In the genomic region with DNA sequence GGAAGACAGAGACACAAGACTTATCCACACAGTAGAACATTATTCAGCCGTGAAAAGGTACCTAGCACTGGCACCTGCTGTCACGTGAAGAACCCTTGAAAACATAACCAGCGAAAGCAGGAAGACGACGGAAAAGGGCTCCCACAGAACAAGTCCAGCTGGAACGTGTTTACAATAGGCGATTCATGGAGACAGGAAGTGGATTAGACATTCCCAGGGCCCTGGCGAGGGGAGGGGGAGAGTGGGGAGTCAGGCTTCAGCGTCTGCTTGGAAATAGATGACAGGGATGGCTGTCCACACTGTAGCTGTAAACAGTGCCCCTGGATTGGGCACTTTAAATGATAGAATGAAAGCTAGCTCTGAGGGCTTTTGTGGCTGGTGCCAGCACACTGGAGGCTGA, we compare ENCODE assay signal across 7 mouse cellular contexts. TPM values are rescaled to one million over a fixed set of nuclear protein-coding genes. Genes with fewer than 3 reads are reported as not detected.
A peak's percentile ranks its signal among the peaks of the same experiment; 100 is the strongest.
DNase-seq lines count a peak whose midpoint lies in the region.

No protein-coding gene starts in this region.

- DNase-seq in embryo, embryonic 10.5 days (ENCODE audit: low spot score), result peak; percentile 79
- peak; percentile 54 for DNase-seq in forelimb bud, embryonic 11.5 days (ENCODE audit: low read depth, low spot score)
- DNase-seq in kidney, adult 9 months, result peak; percentile 55
- peak; percentile 93 for DNase-seq in lung, postnatal 10 days
- DNase-seq in yolk sac, embryonic 10.5 days (ENCODE audit: low spot score), result peak; percentile 81
- no peak for DNase-seq in spleen, postnatal 10 days (ENCODE audit: low spot score in 2 of 2)
- no peak for DNase-seq in layer of hippocampus, adult 8-10 months (ENCODE audit: low spot score in 2 of 2)

RNA-seq across cellular contexts. Expression of a gene that starts 8.6 kb away (rescaled TPM):
- 10 to 100 TPM; 59.2 to 63.9 (median 62.6) TPM for total RNA-seq in layer of hippocampus, adult 8-10 months (2022)

RNA-seq across cellular contexts. Expression of a gene that starts 13.1 kb away (rescaled TPM):
- not detected for total RNA-seq in layer of hippocampus, adult 8-10 months (2022)

RNA-seq across cellular contexts. Expression of a gene that starts 26.0 kb away (rescaled TPM):
- 10 to 100 TPM; 14.5 to 18.7 (median 16.2) TPM for total RNA-seq in layer of hippocampus, adult 8-10 months (2022)

RNA-seq across cellular contexts. Expression of a gene that starts 31.1 kb away (rescaled TPM):
- 1 to 10 TPM in 1 of 4 experiments, under 1 TPM in 2, not detected in 1; 0.34 to 1.2 (median 0.38) TPM for total RNA-seq in layer of hippocampus, adult 8-10 months (2022)

RNA-seq across cellular contexts. Expression of a gene that starts 31.2 kb away (rescaled TPM):
- 10 to 100 TPM; 28.9 to 33.0 (median 31.8) TPM for total RNA-seq in layer of hippocampus, adult 8-10 months (2022)

Comparison
In these comparisons a context has a peak if more than half of its experiments do, and no peak if none do; other contexts are left out.
1. DNase-seq: peak in embryo, embryonic 10.5 days (single experiment), forelimb bud, embryonic 11.5 days (single experiment), kidney, adult 9 months (single experiment), lung, postnatal 10 days (single experiment) and yolk sac, embryonic 10.5 days (single experiment); none in spleen, postnatal 10 days (0 of 2) and layer of hippocampus, adult 8-10 months (0 of 2).